In the genomic region with DNA sequence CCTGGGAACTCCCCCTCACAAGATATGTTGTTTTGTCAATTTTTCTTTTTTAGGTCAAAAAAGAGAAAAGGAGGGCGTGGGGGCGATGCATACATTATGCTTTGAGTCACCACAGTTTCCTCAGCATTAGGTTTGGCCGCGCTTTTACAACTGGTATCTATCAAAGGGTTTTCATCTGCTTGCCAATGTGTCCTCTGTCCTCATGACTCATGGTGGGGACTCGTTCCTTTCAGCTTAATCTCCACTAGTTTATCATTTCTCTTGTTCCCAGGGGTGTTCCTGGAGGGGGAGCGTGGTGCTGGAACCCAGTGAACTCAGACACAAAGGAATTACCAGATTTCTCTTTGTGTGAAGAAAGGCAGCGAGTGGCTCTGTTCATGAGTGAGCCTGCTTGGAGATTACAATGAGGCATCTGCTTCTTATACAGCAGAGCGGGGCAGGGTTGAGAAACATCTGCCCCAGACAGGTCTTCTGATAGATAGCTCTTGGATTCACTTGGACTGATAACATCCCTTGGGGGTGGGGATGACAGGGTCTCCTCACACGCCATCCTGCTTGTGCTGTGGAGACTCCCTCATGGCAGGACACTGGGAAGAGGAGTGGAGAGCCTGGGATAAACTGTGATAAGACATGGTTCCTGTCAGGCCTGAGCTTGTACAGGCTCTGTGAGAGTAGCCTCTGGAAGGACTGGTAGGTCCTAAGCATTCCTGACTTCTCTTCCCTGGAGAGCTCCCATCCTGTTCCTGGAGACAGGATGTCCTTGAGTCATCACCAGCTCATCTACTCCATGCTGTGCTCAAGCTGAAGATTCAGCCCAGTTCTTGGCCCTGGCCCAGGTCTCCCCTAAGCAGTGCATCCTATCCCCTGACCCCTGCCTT, we compare ENCODE assay signal across 9 mouse cellular contexts.
DNase-seq lines count a peak whose midpoint lies in the region.
"Had no signal": no experiment of that assay in that cellular context is flagged by ENCODE, and none has a peak within 500 bp of the region (broad histone marks: within the 10 kb centered on the region; RNA-seq: fewer than 3 reads in every experiment).

No protein-coding gene starts in this region.

- DNase-seq in frontal cortex, adult 2 months (ENCODE audit: extremely low spot score in 1 of 2, low spot score in 1 of 2), result peak; percentile 17 to 74
- DNase-seq in frontal cortex, postnatal 14 days (ENCODE audit: low spot score in 2 of 2), result no peak
- peak; percentile 16 for DNase-seq in right cerebral cortex, postnatal 25 days
- DNase-seq in right cerebral cortex, postnatal 4 days, result no peak
- DNase-seq in left cerebral cortex, postnatal 36 days (ENCODE audit: low spot score in 2 of 2), result peak; percentile 19 to 37
- DNase-seq in testis, postnatal 14 days (ENCODE audit: low spot score), result peak; percentile 28
- no peak for DNase-seq in cerebellum, postnatal 25 days
- no peak for DNase-seq in thymus, postnatal 0 days (ENCODE audit: low spot score)
- DNase-seq: midbrain, embryonic 14.5 days had no signal

- intact Hi-C loops in left cerebral cortex, postnatal 36 days (cut with DNase I), result no loop called here

Comparison
In these comparisons a context has a peak if more than half of its experiments do, and no peak if none do; other contexts are left out.
1. DNase-seq: peak in frontal cortex, adult 2 months (2 of 2), right cerebral cortex, postnatal 25 days (single experiment), left cerebral cortex, postnatal 36 days (2 of 2) and testis, postnatal 14 days (single experiment); none in frontal cortex, postnatal 14 days (0 of 2), right cerebral cortex, postnatal 4 days (single experiment), cerebellum, postnatal 25 days (0 of 2) and thymus, postnatal 0 days (single experiment).